Mouse (Mus musculus) lung, postnatal 10 days (tissue): ENCODE results near the gene Atg14.

Experiments
- DNase-seq: peaks from one replicate; pipeline ENCODE4 v3.0.0; 2021

Atg14 gene

DNA sequence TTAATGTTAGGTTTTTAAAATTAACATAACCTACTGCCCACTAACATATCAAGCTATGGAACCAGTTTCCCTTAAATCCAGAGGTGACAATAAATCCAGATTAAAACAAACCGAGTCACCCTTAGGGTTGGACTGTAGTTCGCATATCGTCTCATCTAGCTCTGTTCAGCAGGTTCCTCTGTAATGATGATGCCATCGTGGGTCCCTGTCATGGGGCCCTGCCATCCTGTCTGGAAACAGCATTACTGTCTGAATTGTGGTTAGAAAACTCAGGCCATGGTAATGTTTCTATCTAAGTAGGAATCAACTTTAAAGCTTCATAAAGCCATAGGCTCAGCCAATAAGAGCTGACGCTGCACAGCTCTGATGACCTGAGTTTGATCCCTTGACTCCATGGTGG, 71.8 kb downstream of the Atg14 start:
- DNase-seq: no peak

DNA sequence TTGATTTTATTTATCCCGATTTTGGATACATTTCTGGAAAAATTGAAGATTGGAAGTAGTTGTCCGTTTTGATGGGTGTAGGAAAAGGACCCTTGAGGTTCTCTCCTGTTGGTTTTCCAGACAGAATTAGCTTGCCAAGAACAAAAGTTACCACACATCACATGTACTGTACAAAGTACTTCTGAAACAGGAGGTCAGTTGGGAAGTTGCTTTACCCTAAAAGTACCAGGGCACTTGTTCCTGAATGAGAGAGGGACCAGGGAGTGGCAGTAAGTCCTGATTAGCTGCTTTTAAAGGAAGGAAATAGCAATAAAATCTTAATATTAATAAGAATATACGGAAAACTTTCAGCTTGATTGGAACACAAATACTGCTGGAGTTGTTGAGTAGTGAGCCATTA, 73.3 kb downstream of the Atg14 start:
- no peak for DNase-seq

DNA sequence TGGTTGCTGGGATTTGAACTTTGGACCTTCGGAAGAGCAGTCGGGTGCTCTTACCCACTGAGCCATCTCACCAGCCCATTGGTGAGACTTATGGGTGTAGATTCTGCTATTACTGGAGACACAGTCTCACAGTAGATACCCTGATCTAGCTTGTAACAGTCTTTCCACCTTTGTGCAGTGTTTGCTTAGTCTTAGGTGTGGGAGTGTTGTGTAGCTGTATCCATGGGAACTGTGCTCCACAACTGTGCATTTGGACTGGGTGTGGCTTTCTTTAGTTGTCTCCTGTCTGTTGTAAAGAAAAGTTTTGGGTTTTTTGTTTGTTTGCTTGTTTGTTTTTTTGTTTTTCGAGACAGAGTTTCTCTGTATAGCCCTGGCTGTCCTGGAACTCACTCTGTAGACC, 74.5 kb downstream of the Atg14 start:
- DNase-seq: no peak

- DNase-seq: no peak
Measured at GRCm38 (mm10) chr14:47493592-47494361, 76.7 kb downstream of the Atg14 start.
